8 mouse cellular contexts compared by ENCODE assay signal in the genomic region with DNA sequence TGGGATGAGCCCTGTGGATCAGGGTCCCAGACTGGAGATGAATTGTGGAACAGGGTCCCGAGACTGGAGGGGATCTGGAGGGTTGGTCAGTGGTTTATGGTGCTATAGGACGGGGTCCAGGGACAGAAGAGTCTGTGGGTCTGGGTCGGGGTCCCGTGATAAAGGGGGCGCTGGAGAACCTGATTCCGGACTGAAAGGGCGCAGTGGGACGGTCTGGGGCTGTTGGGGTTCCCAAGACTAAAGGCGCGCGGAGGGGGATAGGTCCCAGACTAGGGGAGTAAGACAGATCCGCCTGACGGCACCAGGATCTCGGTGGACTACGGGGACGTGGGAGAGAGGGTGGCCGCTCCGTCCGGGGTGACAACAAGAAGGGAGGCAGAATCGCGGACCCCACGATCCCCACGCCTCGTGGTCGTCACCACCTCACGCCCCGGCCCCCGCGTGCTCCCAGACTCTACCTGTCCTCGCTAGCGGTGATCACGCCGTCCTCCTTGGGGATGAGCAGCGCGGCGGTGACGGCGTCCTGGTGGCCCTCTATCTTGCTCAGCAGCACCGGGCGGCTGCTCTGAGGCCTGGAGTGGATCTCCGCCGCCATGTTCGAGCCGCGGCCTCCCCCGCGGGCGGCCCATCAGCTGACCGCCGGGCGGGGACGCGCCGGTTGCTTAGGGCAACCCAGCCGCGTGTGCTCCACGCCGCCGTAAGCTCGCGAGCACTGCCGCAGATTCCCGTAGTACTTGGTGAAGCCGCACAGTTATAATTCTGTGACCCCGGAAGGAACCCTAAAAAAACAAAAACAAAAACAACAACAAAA. TPM values are rescaled to one million over a fixed set of nuclear protein-coding genes. Genes with fewer than 3 reads are reported as not detected.
DNase-seq lines count a peak whose midpoint lies in the region; ATAC-seq and TF ChIP-seq lines count a peak whose summit lies in the region.

No protein-coding gene starts in this region.

- peaks cover 12% of the 10 kb centered on the region for H3K79me3 ChIP-seq in C2C12 (ENCODE audit: low read depth)

- peak overlapping the region; percentile 96 for H3K4me2 ChIP-seq in heart, embryonic 11.5 days
- H3K4me2 ChIP-seq in kidney, embryonic 15.5 days, result peak overlapping the region; percentile 69
- peak overlapping the region; percentile 92 for H3K4me2 ChIP-seq in myocyte (ENCODE audit: low read depth)

- H3ac ChIP-seq in C2C12 (ENCODE audit: control insufficient read depth, insufficient read length, low read depth) (peak overlapping the region; percentile 93), myocyte (ENCODE audit: control insufficient read depth, insufficient read length) (peak overlapping the region; percentile 47)

- H3K4me1 ChIP-seq in embryonic fibroblast, embryonic 13.5 days (ENCODE audit: control insufficient read depth, insufficient read depth, low read length), result peaks cover 6% of the 10 kb centered on the region; the same call in 1 of the 2 replicates
- H3K4me1 ChIP-seq in heart, embryonic 11.5 days (ENCODE audit: control insufficient read depth, insufficient read depth, low read length), result peaks cover 14% of the 10 kb centered on the region; the same call in 1 of the 2 replicates
- H3K4me1 ChIP-seq in kidney, embryonic 15.5 days, result peaks cover 27% of the 10 kb centered on the region
- H3K4me1 ChIP-seq in liver, adult 2 months (ENCODE audit: control insufficient read depth, insufficient read depth, low read length), result peaks cover 10% of the 10 kb centered on the region

- H3K79me2 ChIP-seq in C2C12 (ENCODE audit: control insufficient read depth, insufficient read depth) (peaks cover 43% of the 10 kb centered on the region), myocyte (ENCODE audit: control insufficient read depth, insufficient read depth) (peaks cover 44% of the 10 kb centered on the region)
- H3K79me2 ChIP-seq in liver, adult 2 months (ENCODE audit: control insufficient read depth, insufficient read depth, low read length), result peaks cover 19% of the 10 kb centered on the region

- no peaks in the 10 kb centered on the region for H3K36me3 ChIP-seq in C2C12 (ENCODE audit: control insufficient read depth, insufficient read depth)
- H3K36me3 ChIP-seq in heart, embryonic 11.5 days (ENCODE audit: control insufficient read depth, insufficient read depth, low read length), result no peaks in the 10 kb centered on the region
- H3K36me3 ChIP-seq in kidney, embryonic 15.5 days, result no peaks in the 10 kb centered on the region
- no peaks in the 10 kb centered on the region for H3K36me3 ChIP-seq in liver, adult 2 months (ENCODE audit: control insufficient read depth, insufficient read depth, low read length)
- no peaks in the 10 kb centered on the region for H3K36me3 ChIP-seq in myocyte (ENCODE audit: control insufficient read depth, insufficient read depth)

- H3K27ac ChIP-seq in embryonic fibroblast, embryonic 13.5 days (ENCODE audit: insufficient read depth, low read length), result peak overlapping the region; percentile 98
- H3K27ac ChIP-seq in heart, embryonic 11.5 days (ENCODE audit: low read depth, low read length), result no peak overlapping the region
- H3K27ac ChIP-seq in kidney, embryonic 15.5 days, result no peak overlapping the region
- peak overlapping the region; percentile 64 for H3K27ac ChIP-seq in liver, adult 2 months (replicated peaks; ENCODE audit: insufficient read depth, low read depth, low read length)

- H3K9me3 ChIP-seq in heart, embryonic 11.5 days (replicated peaks; ENCODE audit: control insufficient read depth, low read length), result no peaks in the 10 kb centered on the region
- no peaks in the 10 kb centered on the region for H3K9me3 ChIP-seq in kidney, embryonic 15.5 days (replicated peaks)

- H3K27me3 ChIP-seq in C2C12 (ENCODE audit: control insufficient read depth, insufficient read depth, insufficient read length), result no peaks in the 10 kb centered on the region
- no peaks in the 10 kb centered on the region for H3K27me3 ChIP-seq in heart, embryonic 11.5 days (ENCODE audit: control insufficient read depth, insufficient read depth, low read length)
- H3K27me3 ChIP-seq in kidney, embryonic 15.5 days, result no peaks in the 10 kb centered on the region
- no peaks in the 10 kb centered on the region for H3K27me3 ChIP-seq in liver, adult 2 months (ENCODE audit: control insufficient read depth, insufficient read depth, low read length)
- no peaks in the 10 kb centered on the region for H3K27me3 ChIP-seq in myocyte (ENCODE audit: control insufficient read depth, insufficient read depth, insufficient read length)

- TF ChIP-seq CTCF in C2C12 (IDR thresholded peaks at IDR 0.05; ENCODE audit: control insufficient read depth, insufficient read depth, insufficient read length), result no peak
- no peak for TF ChIP-seq CTCF in embryonic fibroblast, embryonic 13.5 days (IDR thresholded peaks at IDR 0.05; ENCODE audit: borderline replicate concordance, insufficient read depth, low read length)
- TF ChIP-seq CTCF in liver, adult 2 months (IDR thresholded peaks at IDR 0.05; ENCODE audit: low read depth, low read length), result no peak

- peak; percentile 93 for ATAC-seq in heart, embryonic 11.5 days (replicated peaks; ENCODE audit: insufficient number of reproducible peaks, low FRiP score, low TSS enrichment)
- peak; percentile 96 for ATAC-seq in kidney, embryonic 15.5 days (replicated peaks; ENCODE audit: low FRiP score)

- peak; percentile 95 for TF ChIP-seq POLR2A in embryonic fibroblast, embryonic 13.5 days (IDR thresholded peaks at IDR 0.05; ENCODE audit: low read depth, low read length)
- TF ChIP-seq POLR2A in liver, adult 2 months (IDR thresholded peaks at IDR 0.05; ENCODE audit: extremely low read depth, insufficient read depth, low read length), result peak; percentile 79; the same call in 1 of the 2 replicates
- TF ChIP-seq POLR2A in myocyte (IDR thresholded peaks at IDR 0.05; ENCODE audit: insufficient read length, low read depth), result peak; percentile 88

- H3K4me3 ChIP-seq in C2C12 (ENCODE audit: insufficient read depth, poor library complexity, severe bottlenecking) (peak overlapping the region; percentile 89), myocyte (peak overlapping the region; percentile 93)
- H3K4me3 ChIP-seq in embryonic fibroblast, embryonic 13.5 days (ENCODE audit: insufficient read depth, low read length), result peak overlapping the region; percentile 87
- peak overlapping the region; percentile 87 for H3K4me3 ChIP-seq in heart, embryonic 11.5 days (ENCODE audit: low read depth, low read length)
- peak overlapping the region; percentile 92 for H3K4me3 ChIP-seq in kidney, embryonic 15.5 days (replicated peaks)
- H3K4me3 ChIP-seq in liver, adult 2 months (ENCODE audit: insufficient read depth, low read depth, low read length), result peak overlapping the region; percentile 96

- peak; percentile 95 for DNase-seq in brain, adult 2 months (ENCODE audit: low read depth, low spot score)
- peak; percentile 58 for DNase-seq in liver, adult 2 months (ENCODE audit: extremely low read depth, low read depth, low spot score)
- peak; percentile 80 to 90 for DNase-seq in spleen, postnatal 4 days (ENCODE audit: low spot score in 2 of 2)

- WGBS in heart, embryonic 11.5 days (ENCODE audit: insufficient replicate concordance), result under 1% methylated on average over 63 of the region's 65 CpGs
- under 1% methylated on average over 64 of the region's 65 CpGs for WGBS in kidney, embryonic 15.5 days
- under 1% methylated on average over 63 of the region's 65 CpGs for WGBS in liver, adult 2 months

- H3K9ac ChIP-seq in heart, embryonic 11.5 days (ENCODE audit: low read depth, low read length), result peak overlapping the region; percentile 94
- H3K9ac ChIP-seq in kidney, embryonic 15.5 days, result peak overlapping the region; percentile 87
- H3K9ac ChIP-seq in liver, adult 2 months (ENCODE audit: low read depth, low read length), result peak overlapping the region; percentile 98

TF ChIP-seq in C2C12, 6 proteins besides CTCF, POLR2A, EP300 and RAD21:
- peak; percentile 66 for TF ChIP-seq USF1 (IDR thresholded peaks at IDR 0.05; ENCODE audit: low read depth)
- no peak for TF ChIP-seq MYOD1 (IDR thresholded peaks at IDR 0.05; ENCODE audit: control insufficient read depth, insufficient read length, low read depth)

TF ChIP-seq in myocyte, 11 proteins besides CTCF, POLR2A, EP300 and RAD21 (continues in another document):
- no peak for TF ChIP-seq REST (IDR thresholded peaks at IDR 0.05; ENCODE audit: insufficient read depth, insufficient read length)
- TF ChIP-seq TCF12 (IDR thresholded peaks at IDR 0.05; ENCODE audit: insufficient read depth, poor library complexity, severe bottlenecking), result no peak
- TF ChIP-seq MYOG (IDR thresholded peaks at IDR 0.05; ENCODE audit: control insufficient read depth in 1 of 3, insufficient read depth in 1 of 3, insufficient read length in 2 of 3, low read depth in 2 of 3), result peak in 1 of 3 experiments; percentile 43
- TF ChIP-seq MAX (IDR thresholded peaks at IDR 0.05; ENCODE audit: low read depth), result no peak
- TF ChIP-seq USF1 (IDR thresholded peaks at IDR 0.05; ENCODE audit: low read depth), result peak; percentile 67
- no peak for TF ChIP-seq TCF3 (IDR thresholded peaks at IDR 0.05; ENCODE audit: insufficient read length, low read depth)
- TF ChIP-seq POLR2AphosphoS2 (IDR thresholded peaks at IDR 0.05; ENCODE audit: insufficient read length, low read depth), result peak; percentile 63
- peak; percentile 46 for TF ChIP-seq SRF (IDR thresholded peaks at IDR 0.05; ENCODE audit: control insufficient read depth, insufficient read length, low read depth)
- no peak for TF ChIP-seq E2F4 (IDR thresholded peaks at IDR 0.05; ENCODE audit: insufficient read depth)
- no peak for TF ChIP-seq CEBPB (IDR thresholded peaks at IDR 0.05; ENCODE audit: insufficient read depth, poor library complexity, severe bottlenecking)

RNA-seq across cellular contexts. Expression of a gene that starts 14.5 kb away (rescaled TPM):
- polyA plus RNA-seq in C2C12 (2012; fragmentation: generic; extraction: Trizol), result 22.8 TPM
- polyA plus RNA-seq in embryonic fibroblast, embryonic 13.5 days (2011; ENCODE audit: insufficient read length, low read depth, missing spikeins), result 14.2 and 17.3 TPM in 2 replicates
- 45.3 and 49.0 TPM in 2 replicates for polyA plus RNA-seq in heart, embryonic 11.5 days (2014; fragmentation: Nextera tagmentation; extraction: Ambion mirVana)
- 56.0 and 60.1 TPM in 2 replicates for polyA plus RNA-seq in kidney, embryonic 15.5 days (2015; fragmentation: Nextera tagmentation; extraction: Ambion mirVana)
- 22.7 and 23.0 TPM in 2 replicates for total RNA-seq in liver, adult 2 months (2014; rRNA removed)
- polyA plus RNA-seq in liver, adult 2 months (2012; rRNA removed), result 8.0 and 9.2 TPM in 2 replicates
- polyA plus RNA-seq in myocyte (2012; fragmentation: generic; extraction: Trizol), result 32.6 TPM

RNA-seq across cellular contexts. Expression of a gene that starts 14.6 kb away (rescaled TPM):
- polyA plus RNA-seq in C2C12 (2012; fragmentation: generic; extraction: Trizol), result 22.7 TPM
- 76.3 and 89.7 TPM in 2 replicates for polyA plus RNA-seq in embryonic fibroblast, embryonic 13.5 days (2011; ENCODE audit: insufficient read length, low read depth, missing spikeins)
- polyA plus RNA-seq in heart, embryonic 11.5 days (2014; fragmentation: Nextera tagmentation; extraction: Ambion mirVana), result 23.7 and 24.5 TPM in 2 replicates
- polyA plus RNA-seq in kidney, embryonic 15.5 days (2015; fragmentation: Nextera tagmentation; extraction: Ambion mirVana), result 45.3 and 47.5 TPM in 2 replicates
- total RNA-seq in liver, adult 2 months (2014; rRNA removed), result 31.0 and 31.8 TPM in 2 replicates
- 17.3 and 19.8 TPM in 2 replicates for polyA plus RNA-seq in liver, adult 2 months (2012; rRNA removed)
- 28.6 TPM for polyA plus RNA-seq in myocyte (2012; fragmentation: generic; extraction: Trizol)

Comparison
In these comparisons a context has a peak if more than half of its experiments do, and no peak if none do; other contexts are left out.
1. H3K27ac ChIP-seq: peak in embryonic fibroblast, embryonic 13.5 days (single experiment) and liver, adult 2 months (single experiment); none in heart, embryonic 11.5 days (single experiment) and kidney, embryonic 15.5 days (single experiment).
2. Peak in every context shown above with its lines, with median percentiles within 50 percentile points of each other: H3K4me3 ChIP-seq, DNase-seq, POLR2A ChIP-seq, H3K4me2 ChIP-seq and H3K9ac ChIP-seq.